Mouse (Mus musculus): ENCODE measurements around the gene Gckr. TPM values are rescaled to one million over a fixed set of nuclear protein-coding genes. Genes with fewer than 3 reads are reported as not detected.
A peak's percentile ranks its signal among the peaks of the same experiment; 100 is the strongest.

The Gckr gene
- total and polyA plus RNA-seq, 2 experiments: 113 to 282 TPM

DNA sequence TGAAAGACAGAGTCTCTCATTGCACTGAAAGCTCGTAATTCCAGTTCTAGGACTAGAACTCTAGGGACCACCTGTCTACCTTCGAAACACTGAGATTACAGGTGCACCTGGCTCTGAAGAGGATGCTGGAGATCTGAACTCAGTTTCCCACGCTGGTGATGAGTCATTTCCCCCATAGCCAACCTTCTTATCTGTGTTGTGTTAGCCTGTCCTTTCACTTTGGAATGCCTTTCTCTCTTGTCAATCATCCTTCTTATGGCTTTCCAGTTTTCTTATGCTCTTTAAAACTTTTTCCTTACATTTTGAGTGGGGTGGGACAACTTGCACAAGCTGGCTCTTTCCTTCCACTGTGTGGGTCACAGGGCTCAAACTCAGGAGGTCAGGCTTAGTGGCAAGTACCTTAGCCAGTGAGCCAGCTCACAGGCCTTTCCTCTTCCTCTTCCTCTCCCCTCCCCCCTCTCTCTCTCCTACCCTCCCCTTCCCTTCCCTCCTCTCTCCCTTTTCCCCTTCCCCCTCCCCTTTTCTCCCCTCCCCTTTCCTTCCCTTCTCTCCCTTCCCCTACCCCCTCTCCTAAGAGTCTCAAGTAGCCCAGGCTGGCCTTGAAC is 7.5 kb upstream of the Gckr start:
- TF ChIP-seq CTCF (IDR thresholded peaks at IDR 0.05; ENCODE audit: low read depth, low read length) (no peak), POLR2A (IDR thresholded peaks at IDR 0.05; ENCODE audit: extremely low read depth, insufficient read depth, low read length) (no peak)
- H3K36me3 ChIP-seq (ENCODE audit: control insufficient read depth, insufficient read depth, low read length): peaks cover 2% of the 10 kb centered on the region; the same call in 1 of the 2 replicates
- no peak for DNase-seq (ENCODE audit: extremely low read depth, low read depth, low spot score)
- 77% methylated on average over 3 of the region's 3 CpGs for WGBS
- H3K4me1 ChIP-seq (ENCODE audit: control insufficient read depth, insufficient read depth, low read length): peaks cover 3% of the 10 kb centered on the region; the same call in 1 of the 2 replicates
- H3K4me3 ChIP-seq (ENCODE audit: insufficient read depth, low read depth, low read length): no peak overlapping the region
- no peaks in the 10 kb centered on the region for H3K27me3 ChIP-seq (ENCODE audit: control insufficient read depth, insufficient read depth, low read length)
- H3K9ac ChIP-seq (ENCODE audit: low read depth, low read length): no peak overlapping the region
- no peaks in the 10 kb centered on the region; the same call in 1 of the 2 replicates for H3K79me2 ChIP-seq (ENCODE audit: control insufficient read depth, insufficient read depth, low read length)
- H3K27ac ChIP-seq (replicated peaks; ENCODE audit: insufficient read depth, low read depth, low read length): no peak overlapping the region

DNA sequence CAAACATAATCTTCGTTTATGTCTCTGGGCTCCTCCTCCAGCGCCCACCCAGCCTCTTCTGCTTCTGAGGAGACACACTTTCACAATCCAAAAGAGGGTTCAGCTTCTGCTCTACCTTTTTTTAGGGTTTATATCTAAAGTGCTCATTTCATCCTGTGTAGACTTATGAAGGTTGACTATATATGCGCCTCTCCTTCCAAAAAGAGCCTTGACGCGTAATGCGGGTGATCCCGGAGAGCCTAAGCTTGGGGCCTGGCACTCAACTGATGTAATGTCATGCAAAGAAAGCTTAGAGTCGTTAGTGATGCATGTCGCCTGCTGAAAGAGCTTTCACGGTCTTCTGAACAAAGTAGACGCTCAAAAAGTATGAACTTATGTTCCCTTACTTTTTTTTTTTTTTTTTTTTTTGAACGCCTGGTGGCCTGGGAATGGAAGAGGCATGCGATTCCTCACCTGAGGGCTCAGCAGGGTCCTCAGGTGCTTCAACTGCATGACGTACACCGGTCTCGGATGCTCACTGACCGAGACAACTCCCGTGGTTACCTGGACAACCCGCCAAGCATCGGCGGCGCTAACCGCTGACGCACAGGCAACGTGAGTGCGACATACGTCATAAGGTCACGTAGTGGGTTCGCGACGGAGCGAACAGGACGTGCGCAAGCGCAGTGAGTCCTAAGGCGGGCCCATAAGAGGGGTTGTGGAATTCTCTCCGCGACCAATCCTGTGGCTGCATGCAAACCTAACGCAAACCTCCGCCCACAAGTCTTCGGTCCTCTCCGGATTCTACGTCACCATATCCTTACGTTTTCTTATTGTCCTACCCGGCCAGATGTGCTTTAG is 6.5 kb upstream of the Gckr start, which contains the start of gene Ift172:
Gene Ift172 (minus strand): TSS at position 596 of the 840 bp plus-strand sequence.
- Histone ChIP-seq H3K4me3 (ENCODE audit: insufficient read depth, low read depth, low read length) (peak within 1 kb of the TSS; percentile 55), H3K27me3 (ENCODE audit: control insufficient read depth, insufficient read depth, low read length) (no peaks in the 10 kb centered on the region), H3K36me3 (ENCODE audit: control insufficient read depth, insufficient read depth, low read length) (peaks cover 2% of the 10 kb centered on the region; the same call in 1 of the 2 replicates), H3K79me2 (ENCODE audit: control insufficient read depth, insufficient read depth, low read length) (peaks cover 4% of the 10 kb centered on the region; the same call in 1 of the 2 replicates), H3K9ac (ENCODE audit: low read depth, low read length) (peak within 1 kb of the TSS; percentile 65), H3K27ac (replicated peaks; ENCODE audit: insufficient read depth, low read depth, low read length) (peak within 1 kb of the TSS; percentile 69), H3K4me1 (ENCODE audit: control insufficient read depth, insufficient read depth, low read length) (peaks cover 3% of the 10 kb centered on the region; the same call in 1 of the 2 replicates)
- TF ChIP-seq CTCF (IDR thresholded peaks at IDR 0.05; ENCODE audit: low read depth, low read length): no peak
- peak; percentile 48; the same call in 1 of the 2 replicates for TF ChIP-seq POLR2A (IDR thresholded peaks at IDR 0.05; ENCODE audit: extremely low read depth, insufficient read depth, low read length)
- WGBS: 3% methylated on average over 45 of the region's 45 CpGs
- DNase-seq (ENCODE audit: extremely low read depth, low read depth, low spot score): peak; percentile 98

DNA sequence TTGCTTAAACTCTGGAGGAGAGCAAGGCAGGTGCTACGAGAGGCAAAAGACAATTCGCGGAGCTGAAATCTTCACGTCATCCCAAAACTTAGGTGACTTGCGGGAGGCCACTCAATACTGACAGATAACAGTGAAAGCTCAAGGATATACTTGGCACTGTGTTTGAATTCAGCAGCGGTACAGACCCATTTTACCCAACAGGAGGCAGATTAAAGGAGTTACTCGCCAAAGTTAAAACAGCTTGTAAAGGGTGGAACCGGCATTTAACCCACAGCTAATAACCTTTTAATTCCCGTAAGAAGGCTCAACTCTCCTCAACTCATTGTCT is 5.9 kb upstream of the Gckr start:
- Histone ChIP-seq H3K4me1 (ENCODE audit: control insufficient read depth, insufficient read depth, low read length) (peaks cover 4% of the 10 kb centered on the region; the same call in 1 of the 2 replicates), H3K9ac (ENCODE audit: low read depth, low read length) (peak overlapping the region; percentile 65), H3K27ac (replicated peaks; ENCODE audit: insufficient read depth, low read depth, low read length) (peak overlapping the region; percentile 69), H3K79me2 (ENCODE audit: control insufficient read depth, insufficient read depth, low read length) (peaks cover 5% of the 10 kb centered on the region; the same call in 1 of the 2 replicates), H3K36me3 (ENCODE audit: control insufficient read depth, insufficient read depth, low read length) (peaks cover 2% of the 10 kb centered on the region; the same call in 1 of the 2 replicates), H3K27me3 (ENCODE audit: control insufficient read depth, insufficient read depth, low read length) (no peaks in the 10 kb centered on the region), H3K4me3 (ENCODE audit: insufficient read depth, low read depth, low read length) (peak overlapping the region; percentile 55)
- TF ChIP-seq POLR2A (IDR thresholded peaks at IDR 0.05; ENCODE audit: extremely low read depth, insufficient read depth, low read length) (no peak), CTCF (IDR thresholded peaks at IDR 0.05; ENCODE audit: low read depth, low read length) (no peak)
- DNase-seq (ENCODE audit: extremely low read depth, low read depth, low spot score): no peak
- 3% methylated on average over 9 of the region's 9 CpGs for WGBS

DNA sequence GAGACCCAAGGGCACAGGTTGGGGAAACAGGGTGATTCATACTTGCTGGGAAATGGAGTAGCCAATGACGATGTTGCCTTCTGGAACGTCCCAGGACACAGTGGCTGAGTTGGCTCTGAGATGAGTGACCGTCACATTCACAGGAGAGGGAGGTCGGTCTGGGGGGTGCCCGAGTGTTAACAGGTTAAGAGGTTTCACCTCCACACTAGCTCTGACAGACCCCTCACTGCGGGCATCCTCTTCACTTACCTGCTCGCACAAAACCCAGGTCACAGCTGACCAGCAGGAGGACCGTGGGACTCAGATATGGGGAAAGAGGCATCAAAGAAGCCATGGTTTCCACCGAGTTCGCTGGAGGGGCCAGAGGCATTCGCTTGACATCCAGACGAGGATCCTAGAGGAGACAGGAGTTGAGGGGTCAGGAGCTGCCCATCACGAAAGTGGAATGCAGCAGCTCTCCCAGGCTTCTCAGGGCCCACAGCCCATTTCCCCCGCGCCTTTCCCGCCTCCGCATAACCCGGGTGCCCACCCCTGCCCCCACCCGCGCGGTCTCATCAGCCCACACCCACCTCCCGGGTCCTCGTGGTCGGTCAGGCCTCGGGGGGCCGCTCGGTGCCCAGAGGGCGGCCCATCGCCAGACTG is 2.2 kb upstream of the Gckr start:
- peaks cover 17% of the 10 kb centered on the region; the same call in 1 of the 2 replicates for H3K4me1 ChIP-seq (ENCODE audit: control insufficient read depth, insufficient read depth, low read length)
- 0 out of 2 replicates have a peak, but pooled peaks have one; percentile 14 for TF ChIP-seq CTCF (IDR thresholded peaks at IDR 0.05; ENCODE audit: low read depth, low read length)
- no peak for TF ChIP-seq POLR2A (IDR thresholded peaks at IDR 0.05; ENCODE audit: extremely low read depth, insufficient read depth, low read length)
- peak overlapping the region; percentile 68 for H3K4me3 ChIP-seq (ENCODE audit: insufficient read depth, low read depth, low read length)
- 10% methylated on average over 29 of the region's 29 CpGs for WGBS
- H3K9ac ChIP-seq (ENCODE audit: low read depth, low read length): peak overlapping the region; percentile 93
- peaks cover 3% of the 10 kb centered on the region; the same call in 1 of the 2 replicates for H3K36me3 ChIP-seq (ENCODE audit: control insufficient read depth, insufficient read depth, low read length)
- peak; percentile 18 for DNase-seq (ENCODE audit: extremely low read depth, low read depth, low spot score)
- no peaks in the 10 kb centered on the region for H3K27me3 ChIP-seq (ENCODE audit: control insufficient read depth, insufficient read depth, low read length)
- H3K27ac ChIP-seq (replicated peaks; ENCODE audit: insufficient read depth, low read depth, low read length): peak overlapping the region; percentile 85
- peaks cover 5% of the 10 kb centered on the region; the same call in 1 of the 2 replicates for H3K79me2 ChIP-seq (ENCODE audit: control insufficient read depth, insufficient read depth, low read length)

DNA sequence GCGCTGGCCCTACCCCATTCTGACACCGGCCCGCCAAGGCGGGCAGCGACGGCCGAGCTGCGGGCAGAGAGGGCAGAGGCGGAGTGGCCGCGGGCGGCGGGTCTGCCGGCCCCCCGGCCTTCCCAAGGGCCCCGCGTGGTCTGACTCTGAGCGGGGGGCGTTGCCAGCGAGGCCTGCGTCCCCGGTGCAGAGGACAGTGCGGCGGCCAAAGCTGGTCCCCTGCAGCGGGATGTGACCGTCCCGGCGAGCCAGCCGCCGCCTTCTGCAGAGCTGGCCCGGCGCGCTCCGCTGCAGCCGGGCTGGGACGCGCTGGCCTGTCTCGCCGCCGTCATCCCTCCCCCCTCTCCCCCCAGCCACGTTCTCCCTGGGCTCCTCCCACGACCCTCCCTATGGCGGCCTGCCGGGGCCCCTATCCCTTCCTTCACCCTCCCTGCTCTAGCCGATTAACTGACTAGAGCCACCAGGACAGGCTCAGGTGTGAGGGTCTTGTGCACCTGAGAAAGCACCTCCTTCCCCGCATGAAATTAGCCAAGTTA is 1.6 kb upstream of the Gckr start, which contains the start of gene Fndc4:
Gene Fndc4 (minus strand): TSS at position 475 of the 536 bp plus-strand sequence.
- no peaks in the 10 kb centered on the region for H3K27me3 ChIP-seq (ENCODE audit: control insufficient read depth, insufficient read depth, low read length)
- WGBS: under 1% methylated on average over 46 of the region's 46 CpGs

More for the DNA sequence above, 1.6 kb upstream of the Gckr start, which contains the start of gene Fndc4:
- H3K36me3 ChIP-seq (ENCODE audit: control insufficient read depth, insufficient read depth, low read length): peaks cover 8% of the 10 kb centered on the region; the same call in 1 of the 2 replicates
- H3K4me1 ChIP-seq (ENCODE audit: control insufficient read depth, insufficient read depth, low read length): peaks cover 14% of the 10 kb centered on the region; the same call in 1 of the 2 replicates
- H3K9ac ChIP-seq (ENCODE audit: low read depth, low read length): peak within 1 kb of the TSS; percentile 93
- TF ChIP-seq CTCF (IDR thresholded peaks at IDR 0.05; ENCODE audit: low read depth, low read length) (no peak), POLR2A (IDR thresholded peaks at IDR 0.05; ENCODE audit: extremely low read depth, insufficient read depth, low read length) (no peak)
- H3K79me2 ChIP-seq (ENCODE audit: control insufficient read depth, insufficient read depth, low read length): peaks cover 5% of the 10 kb centered on the region; the same call in 1 of the 2 replicates
- peak within 1 kb of the TSS; percentile 96 for H3K27ac ChIP-seq (replicated peaks; ENCODE audit: insufficient read depth, low read depth, low read length)
- H3K4me3 ChIP-seq (ENCODE audit: insufficient read depth, low read depth, low read length): peak within 1 kb of the TSS; percentile 68
- DNase-seq (ENCODE audit: extremely low read depth, low read depth, low spot score): no peak
